Mouse (Mus musculus) monocyte, adult 2 months (primary cell): Measurements from ENCODE around the gene Spire2.

Experiments used
- DNase-seq, 2 experiments: peaks; one replicate each; pipeline ENCODE4 v3.0.0; 2022; ENCODE audit warnings: low spot score in 2 of 2, low read depth in 1 of 2

Gene Spire2

DNA sequence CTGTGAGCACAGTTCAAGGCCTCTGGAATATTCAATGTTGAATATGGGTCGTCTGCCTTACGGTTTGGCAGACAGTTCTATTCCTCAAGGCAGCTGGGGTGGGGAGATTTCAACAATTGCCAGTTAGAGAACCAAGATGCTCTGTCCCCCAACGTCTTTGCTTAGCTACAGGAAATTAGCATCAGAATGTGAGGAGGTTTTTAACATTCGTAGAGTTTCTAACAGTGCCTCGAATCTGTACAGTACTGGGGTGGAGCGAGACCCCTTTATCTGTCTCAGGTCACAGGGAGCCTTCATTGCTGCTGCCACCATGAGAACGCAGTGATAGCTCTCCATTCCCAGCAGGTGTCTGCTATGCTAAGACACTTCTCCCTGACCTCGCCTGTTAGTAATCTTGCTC, 43.6 kb downstream of the Spire2 start:
- no peak for DNase-seq

DNA sequence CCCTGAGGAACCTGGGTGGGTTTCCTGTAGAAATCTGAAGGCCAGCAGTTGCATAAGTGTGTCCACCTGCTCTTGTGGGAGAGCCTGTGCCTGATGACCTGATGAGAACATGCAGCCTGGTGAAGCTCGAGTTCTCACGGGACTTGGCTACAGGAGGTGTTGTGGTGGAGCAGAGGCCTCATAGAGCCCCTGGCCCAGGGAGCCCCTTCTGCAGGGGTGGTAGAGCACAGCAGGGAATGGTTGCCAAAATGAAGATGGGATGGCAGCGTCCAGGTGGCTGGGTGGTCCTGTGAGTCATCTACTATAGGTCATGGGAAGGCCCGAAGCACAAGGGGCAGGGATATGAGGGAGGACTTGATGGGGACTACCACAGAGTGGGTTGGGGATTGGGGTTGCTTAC, 49.2 kb downstream of the Spire2 start:
- no peak for DNase-seq

DNA sequence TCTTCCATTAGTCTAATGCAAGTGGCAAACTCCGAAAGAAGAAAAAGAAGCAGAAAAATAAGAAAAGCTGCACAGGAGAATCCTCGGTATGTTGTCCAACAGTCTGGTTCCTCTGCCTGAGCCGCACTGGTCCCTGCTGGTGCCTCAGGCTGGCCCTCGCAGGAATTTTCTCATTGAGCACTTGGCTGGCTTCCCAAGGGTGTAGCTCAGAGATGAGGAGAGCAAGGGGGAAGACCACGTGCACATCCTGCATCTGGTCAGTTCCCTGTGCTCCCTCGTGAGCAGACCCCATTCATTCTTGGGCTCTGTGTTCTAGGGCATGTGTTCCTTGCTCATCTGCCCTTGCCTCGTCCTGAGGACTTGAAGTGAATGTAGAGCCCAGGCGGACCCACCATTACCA, 50.0 kb downstream of the Spire2 start:
- DNase-seq, result no peak

DNA sequence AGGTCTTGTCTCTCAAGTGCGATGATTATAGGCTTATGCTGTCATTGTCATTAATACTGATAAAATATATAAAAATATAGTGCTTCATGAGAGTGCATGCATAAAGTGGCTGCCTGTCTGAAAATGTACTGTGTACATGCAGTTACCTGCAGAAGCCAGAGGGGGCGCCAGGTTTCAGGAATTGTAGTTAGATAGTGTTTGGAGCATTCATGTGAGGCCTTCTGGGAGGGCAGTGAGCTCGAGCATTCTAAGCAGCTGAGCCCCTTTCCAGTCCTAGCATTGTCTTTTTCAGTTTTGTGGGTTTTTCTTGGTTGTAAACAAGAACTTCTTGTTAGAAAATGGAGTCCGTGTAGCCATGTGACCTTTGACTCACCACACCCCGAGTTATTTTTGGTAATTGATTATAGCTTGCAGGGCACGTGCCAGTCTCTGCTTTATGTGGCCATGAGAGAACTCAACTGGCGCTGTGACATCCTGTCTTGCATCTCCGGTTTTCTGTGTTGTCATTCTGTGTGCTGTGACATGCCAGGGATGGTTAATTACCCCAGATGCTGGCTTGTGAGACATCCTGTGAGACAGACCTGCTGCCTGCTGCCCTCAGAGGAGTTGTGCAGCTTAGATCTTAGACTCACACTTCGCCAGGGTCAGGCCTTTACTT, 52.5 kb downstream of the Spire2 start:
- DNase-seq, result no peak

DNA sequence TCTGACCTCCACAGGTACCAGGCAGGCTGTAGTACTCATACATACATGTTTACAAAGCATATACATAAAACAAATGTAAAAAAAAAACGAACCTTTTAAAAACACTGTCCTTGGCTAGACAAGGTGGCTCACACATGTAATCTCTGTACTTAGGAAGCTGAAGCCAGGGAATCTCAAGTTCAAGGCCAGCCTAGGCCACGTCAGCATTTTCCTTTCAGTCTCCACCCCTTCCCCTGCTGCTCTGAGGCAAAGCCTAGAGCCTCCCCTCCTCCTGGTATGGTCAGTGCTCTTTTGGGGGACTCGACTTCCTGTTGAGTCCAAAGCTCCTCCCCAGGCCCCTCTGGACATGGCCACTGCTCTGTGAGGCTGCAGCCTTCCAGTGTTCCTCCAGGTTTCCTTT, 54.5 kb downstream of the Spire2 start:
- no peak for DNase-seq

DNA sequence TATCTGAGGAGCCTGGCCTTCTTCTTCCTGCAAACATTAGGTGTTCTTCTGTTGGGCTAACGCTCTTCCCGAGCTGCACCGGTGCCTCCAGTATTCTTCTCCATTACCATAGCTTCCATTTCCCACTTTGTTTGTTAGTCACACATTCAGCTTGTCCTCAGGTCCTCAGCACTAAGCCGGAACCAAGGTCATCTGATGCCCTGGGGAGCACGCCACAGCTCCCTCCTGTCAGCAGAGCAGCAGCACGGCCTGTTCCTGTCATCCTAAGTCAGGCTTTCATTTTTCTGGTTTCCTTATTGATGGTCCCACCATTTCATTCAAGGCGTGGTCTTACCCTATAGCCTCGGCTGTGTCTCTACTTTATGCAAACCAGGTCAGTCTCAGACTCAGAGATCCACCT, 55.3 kb downstream of the Spire2 start:
- DNase-seq, result no peak

DNA sequence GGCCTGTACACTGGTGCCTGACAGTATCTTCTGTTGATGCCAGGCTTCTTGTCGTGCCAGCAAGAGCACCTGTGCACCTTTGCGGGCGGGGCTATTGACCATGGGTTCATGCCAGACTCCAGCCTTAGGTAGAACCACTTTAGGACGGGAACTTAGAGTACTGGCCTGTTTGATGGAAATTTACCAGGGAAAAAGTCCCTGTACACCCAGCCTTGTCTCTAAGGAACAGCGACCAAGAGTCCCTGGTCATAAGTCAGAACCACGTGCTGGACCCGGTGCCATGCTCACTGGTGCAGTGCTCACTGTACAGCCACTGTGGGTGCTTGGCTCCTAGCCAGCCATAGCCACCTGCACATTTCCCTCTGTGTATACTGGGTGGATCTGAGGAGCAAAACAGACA, 56.5 kb downstream of the Spire2 start:
- DNase-seq, result no peak

DNA sequence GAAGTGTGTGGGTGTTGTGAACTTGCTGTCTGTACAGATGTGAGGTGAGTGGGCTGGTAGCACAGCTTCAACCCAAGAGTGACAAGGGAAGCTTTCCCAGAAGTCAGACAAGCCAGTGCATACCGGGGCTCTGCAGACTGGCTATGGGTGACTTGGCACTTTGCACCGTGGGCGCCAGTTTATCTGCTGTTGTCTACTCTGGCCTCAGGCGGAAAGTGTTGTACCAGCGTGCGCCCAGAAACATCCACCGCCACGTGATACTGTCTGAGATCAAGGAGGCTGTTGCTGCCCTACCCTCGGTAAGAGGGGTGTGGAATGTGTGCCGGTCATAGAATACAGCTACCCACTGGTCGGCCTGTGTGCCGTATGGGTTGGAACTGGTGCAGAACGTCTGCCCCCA, 65.8 kb downstream of the Spire2 start:
- no peak for DNase-seq

DNA sequence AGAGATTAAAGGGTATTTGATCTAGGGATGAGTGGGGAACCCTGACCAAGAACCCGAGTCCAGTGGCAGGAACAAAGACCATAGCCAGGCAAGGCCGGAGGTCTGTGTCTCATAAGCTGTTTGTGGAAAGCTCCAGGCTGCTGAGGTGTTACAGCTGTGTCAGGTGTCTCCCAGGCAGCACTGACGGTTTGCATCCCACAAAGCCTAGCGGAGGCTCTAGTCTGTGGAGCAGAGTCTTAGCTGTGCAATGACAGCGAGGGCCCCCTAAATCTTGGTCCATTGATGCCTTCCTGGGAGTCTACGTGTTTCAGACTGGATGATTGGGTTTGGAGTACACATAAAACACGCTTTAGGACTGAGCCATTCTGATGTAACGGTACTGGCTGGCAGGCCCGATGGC, 69.4 kb downstream of the Spire2 start:
- DNase-seq, result no peak

DNA sequence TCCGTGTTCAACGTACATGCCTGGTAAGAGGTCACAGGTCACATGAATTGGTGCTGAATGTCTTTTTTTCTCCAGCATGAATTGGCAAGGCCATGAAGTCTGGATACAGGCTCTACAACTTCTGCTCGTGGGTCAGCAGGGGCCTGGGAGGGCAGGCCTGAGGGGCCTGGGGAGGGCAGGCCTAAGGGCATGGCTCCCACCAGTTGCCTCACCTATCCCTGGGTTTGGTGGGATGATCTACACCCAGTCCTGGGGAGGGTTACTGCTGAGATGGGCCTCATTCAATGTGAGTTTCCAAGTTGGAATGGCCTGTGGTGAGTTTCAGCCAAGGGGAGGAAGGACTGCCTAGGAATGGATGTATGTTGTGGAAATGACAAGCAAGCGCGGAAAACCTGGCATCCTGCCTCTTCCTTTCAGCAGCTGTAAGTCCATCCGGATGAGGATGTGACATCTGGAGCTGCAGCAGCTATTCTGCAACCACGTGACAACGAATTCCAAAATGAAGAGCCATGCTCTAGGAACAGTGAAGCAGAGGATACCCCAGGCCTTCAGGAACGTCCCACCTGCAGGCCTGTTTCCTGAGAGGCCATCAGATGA, 70.3 kb downstream of the Spire2 start:
- no peak for DNase-seq

DNA sequence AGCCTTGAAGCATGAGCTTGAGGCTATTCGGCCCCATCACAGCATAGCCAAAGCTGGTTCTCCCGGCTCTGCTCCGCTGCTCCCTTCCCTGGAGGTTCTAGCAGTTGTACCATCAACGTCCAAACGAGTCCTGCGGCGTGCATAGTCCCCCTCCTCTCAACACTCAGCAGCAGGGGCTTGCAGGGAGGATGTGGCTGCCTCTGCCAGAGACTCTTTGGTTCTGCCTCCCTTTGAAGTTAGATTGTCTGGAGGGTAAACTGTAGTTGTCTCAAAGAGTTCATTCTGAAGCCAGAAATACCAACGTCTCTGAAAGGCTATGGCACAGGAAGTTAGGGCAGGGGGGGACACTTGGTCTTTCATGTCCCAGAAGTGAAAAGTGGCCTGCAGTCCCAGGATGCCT, 72.0 kb downstream of the Spire2 start:
- DNase-seq, result no peak

DNA sequence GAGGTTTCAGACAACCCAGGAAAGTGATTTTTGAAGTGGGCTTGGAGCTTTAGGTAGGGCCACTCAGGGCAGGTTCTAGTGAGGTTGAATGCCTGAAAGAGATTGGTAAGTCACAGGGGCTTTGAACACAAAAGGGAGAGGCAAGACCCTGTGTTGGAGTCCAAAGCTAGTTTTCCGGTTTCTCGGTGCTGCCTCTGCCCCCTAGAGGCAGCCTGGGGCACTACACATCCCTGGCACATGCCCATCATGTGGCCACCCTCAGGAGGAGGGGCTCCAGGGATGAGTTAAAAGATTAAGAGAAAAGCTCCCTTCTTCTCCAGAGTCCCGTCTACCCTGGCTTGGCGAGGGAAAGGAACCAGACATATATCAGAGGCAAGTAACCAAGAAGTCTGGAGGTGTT, 74.3 kb downstream of the Spire2 start, which contains the start of gene Mc1r:
TSS of gene Mc1r (plus strand) at position 322 of the 400 bp plus-strand sequence.
- DNase-seq, result peak in 1 of 2 experiments; percentile 34

DNA sequence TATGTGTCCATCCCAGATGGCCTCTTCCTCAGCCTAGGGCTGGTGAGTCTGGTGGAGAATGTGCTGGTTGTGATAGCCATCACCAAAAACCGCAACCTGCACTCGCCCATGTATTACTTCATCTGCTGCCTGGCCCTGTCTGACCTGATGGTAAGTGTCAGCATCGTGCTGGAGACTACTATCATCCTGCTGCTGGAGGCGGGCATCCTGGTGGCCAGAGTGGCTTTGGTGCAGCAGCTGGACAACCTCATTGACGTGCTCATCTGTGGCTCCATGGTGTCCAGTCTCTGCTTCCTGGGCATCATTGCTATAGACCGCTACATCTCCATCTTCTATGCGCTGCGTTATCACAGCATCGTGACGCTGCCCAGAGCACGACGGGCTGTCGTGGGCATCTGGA, 75.1 kb downstream of the Spire2 start:
- no peak for DNase-seq

DNA sequence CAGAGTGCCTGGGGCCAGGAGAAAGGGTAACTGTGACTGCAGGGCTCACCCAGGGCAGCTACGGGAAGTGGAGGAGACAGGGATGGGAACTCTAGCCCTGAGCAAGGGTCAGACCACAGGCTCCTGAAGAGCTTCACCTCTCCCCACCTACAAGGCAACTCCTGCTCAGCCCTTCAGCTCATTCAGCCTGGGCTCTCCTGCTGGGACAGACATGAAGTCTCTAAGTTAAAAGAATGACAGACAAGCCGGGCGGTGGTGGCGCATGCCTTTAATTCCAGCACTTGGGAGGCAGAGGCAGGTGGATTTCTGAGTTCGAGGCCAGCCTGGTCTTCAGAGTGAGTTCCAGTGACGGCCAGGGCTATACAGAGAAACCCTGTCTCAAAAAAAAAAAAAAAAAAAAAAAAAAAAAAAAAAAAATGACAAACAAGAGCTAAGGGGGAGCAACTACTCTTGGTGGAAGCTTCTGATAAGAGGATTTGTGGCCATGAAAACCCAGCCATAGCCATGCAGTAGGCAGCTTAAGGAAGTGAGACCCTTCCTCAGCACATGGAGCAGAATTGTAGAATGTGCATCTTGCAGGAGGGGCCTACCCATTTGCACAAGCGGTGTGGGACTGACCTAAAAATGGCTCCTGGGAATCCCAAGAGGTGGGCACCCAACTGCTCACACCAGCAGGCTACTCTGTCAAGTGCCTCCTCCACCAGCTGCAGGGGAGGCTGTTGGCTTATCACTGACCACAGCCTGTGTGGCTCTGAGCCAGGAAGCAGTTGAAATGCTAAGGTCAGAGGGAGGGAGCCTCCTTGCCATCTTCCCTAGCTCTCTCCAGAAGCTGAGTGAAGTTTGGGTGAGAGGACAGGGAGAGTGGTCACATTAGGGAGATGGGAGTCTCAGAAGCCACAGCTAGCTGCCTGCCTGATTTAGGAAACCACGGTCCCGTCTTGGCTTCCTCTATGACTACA, 76.4 kb downstream of the Spire2 start:
- DNase-seq, result no peak

DNA sequence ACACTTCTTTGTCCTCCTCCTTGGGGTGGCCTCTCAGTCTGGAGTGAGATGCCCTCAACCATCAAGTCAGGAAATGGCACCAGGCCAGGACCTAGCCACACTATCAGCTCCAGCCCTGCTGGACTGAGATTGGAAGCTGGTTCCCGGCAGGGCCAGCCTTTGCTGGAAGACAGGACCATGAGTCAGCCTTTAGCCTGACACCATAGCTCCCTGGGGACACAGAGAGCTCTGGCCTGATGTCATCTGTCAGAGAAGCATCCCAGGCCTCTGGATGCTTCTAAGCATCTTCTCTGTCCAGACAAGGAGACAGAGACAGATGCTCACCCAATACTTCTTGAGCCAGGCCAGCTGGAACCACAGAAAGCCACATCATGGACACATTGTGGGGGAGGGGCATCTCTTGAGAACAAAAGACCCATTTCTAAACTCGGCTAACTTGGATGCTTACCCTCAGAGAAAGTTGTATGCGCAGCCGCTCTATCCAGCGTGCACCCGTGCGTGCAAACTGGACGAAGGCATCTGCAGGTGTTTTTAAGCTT, 77.6 kb downstream of the Spire2 start:
- no peak for DNase-seq

DNA sequence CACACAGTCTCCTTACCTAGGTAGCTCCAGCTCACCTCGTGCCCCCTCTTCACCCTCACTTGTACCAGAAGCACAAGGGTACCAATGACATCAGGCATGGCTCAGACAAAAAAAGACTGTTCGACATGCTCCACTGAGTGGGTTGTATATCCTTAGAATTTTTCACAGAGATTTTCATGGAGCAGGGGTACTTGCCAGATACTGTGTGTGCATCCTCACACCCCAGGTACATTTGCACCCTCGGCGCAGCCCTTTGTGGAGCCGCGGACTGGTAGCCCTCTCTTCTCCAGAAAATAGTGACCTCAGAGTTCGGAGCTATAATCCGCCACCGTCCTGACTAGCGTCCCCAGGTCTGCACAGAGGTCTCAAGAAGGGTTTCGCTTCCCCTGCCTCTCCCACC, 78.3 kb downstream of the Spire2 start:
- DNase-seq, result no peak

DNA sequence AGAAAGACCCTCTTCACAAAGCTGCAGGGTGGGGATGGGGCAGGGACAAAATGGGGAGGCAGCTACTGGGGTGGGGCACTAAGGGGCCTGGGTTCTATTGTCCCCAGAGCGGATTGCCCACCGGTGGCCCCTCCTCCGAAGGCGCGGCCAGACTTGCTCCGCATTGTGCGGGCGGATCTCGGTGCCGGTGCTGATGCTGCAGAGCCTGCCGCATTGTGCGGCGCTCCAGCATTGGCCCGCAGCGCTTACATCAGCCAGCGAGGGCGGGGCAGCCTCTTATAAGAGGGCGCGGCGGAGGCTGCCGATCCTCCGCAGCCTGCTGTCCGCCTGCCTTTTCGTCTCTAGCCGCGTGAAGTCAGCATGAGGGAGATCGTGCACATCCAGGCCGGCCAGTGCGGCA, 78.7 kb downstream of the Spire2 start, which contains the start of gene Tubb3:
TSS of gene Tubb3 (plus strand) at position 179 of the 400 bp plus-strand sequence.
- no peak for DNase-seq

DNA sequence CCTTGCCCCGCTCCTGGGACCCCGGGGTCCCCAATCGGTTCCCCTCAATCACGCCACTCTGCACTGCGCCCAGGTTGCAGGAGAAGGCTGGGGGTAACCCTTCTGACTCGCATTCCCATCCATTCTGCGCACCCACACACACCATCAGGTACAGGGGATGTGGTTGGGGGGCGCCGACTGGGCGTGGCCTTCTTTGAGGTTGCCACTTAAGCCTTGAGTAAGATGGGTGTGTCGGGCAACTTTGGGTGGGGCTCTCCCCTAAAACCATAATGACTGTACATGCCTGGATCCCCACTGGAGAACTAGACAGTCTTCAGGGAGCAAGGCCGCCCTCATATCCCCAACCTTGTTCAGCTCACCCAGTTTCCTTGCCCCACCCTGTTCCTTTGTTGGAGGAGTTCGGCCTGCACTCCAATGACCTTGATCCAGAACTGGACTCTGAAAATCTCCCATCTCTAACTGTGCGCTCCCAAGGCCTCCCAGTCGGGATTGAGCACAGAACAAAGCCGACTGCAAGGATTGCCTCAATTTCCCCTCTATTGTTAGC, 79.3 kb downstream of the Spire2 start:
- no peak for DNase-seq

DNA sequence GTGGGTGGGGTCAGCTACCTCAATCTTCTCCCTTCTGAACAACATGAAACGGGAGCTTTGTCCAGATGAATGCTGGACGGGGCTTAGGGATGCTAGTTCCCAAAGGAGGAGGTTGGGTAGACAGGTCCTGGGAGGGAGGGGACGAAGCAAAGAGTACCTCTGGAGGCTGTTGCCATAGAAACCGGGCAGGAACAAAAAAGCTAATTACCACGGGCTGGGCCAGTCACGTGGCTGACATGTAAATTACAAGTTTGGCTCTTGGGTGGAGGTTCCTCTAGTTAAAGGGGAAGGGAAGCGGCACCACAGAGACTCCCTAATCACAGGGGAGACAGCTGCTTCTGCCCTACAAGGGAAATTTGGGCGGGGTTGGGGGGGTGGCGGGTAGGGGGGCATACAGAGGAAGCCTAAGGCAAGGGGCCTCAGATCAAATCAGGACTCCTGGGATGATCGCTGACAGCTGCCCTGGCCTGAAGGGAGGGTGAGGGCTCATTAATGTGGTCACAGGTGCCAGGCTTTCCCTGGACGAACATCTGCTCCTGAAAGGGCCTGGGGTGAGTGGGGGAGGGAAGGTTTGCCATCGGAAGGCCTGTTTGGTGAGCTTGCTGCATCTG, 80.2 kb downstream of the Spire2 start:
- peak in 1 of 2 experiments; percentile 32 for DNase-seq

DNA sequence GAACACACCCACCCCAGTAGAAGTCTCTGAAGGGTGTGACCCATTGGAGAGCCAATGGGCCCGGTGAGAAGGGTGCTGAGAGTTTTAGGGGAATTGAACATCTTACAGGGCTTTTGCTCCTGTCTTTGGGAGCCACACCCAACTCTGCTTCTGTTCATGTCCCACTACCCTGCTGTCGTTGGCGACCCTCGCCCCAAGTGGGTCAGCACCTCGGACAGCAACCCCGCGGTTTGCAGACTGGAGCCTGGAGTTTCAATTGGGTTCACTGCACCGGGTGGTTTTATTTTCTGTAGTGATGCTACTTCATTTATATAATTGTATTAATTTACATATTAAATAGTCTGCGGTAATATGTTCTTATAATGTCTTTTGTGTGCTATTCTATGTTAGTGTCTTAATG, 81.7 kb downstream of the Spire2 start:
- DNase-seq, result no peak
